Mouse (Mus musculus): ENCODE measurements around the gene Serpinb3d. TPM values are rescaled to one million over a fixed set of nuclear protein-coding genes. Genes with fewer than 3 reads are reported as not detected.

The Serpinb3d gene
- total RNA-seq (2023; ENCODE audit: inconsistent age): not detected in 4 replicates

GRCm38 (mm10) chr1:107083406-107083805 lies at the start of gene Serpinb3d:
TSS of gene Serpinb3d (minus strand) at chr1:107083506.

DNA sequence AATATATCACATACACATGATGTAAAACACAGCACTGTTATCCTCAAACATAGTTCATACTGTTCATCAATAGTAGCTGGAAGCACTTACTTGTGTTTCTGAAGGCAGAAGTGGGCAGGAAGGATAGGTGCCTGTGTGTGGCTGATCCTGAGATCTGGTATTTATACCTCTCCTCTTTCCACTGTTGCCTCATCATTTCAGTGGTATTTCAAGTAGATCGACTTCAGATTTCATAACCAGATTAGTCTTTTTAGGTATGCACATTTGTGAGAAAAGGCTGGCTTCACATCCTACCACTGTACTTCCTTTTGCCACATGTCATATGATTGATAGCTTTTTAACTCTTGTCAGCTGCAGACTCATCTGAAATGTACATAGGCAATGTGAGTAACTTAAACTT lies 31.1 kb downstream of the Serpinb3d start, which contains the start of gene Serpinb3a:
Serpinb3a (minus strand) TSS at position 101 of the 400 bp plus-strand sequence.

Other genes with a start within 250 kb of the Serpinb3d start
- gene Serpinb5, start 222.3 kb downstream of the Serpinb3d start, total RNA-seq (2023; ENCODE audit: inconsistent age): not detected in 4 replicates
- gene Serpinb12, start 149.1 kb downstream of the Serpinb3d start, total RNA-seq (2023; ENCODE audit: inconsistent age): not detected in 4 replicates
- gene Serpinb13, start 102.5 kb downstream of the Serpinb3d start, total RNA-seq (2023; ENCODE audit: inconsistent age): not detected in 4 replicates
- gene Serpinb3a, start 31.2 kb downstream of the Serpinb3d start, total RNA-seq (2023; ENCODE audit: inconsistent age): not detected in 4 replicates
- not detected in 4 replicates for gene Serpinb3b, start 194.9 kb upstream of the Serpinb3d start, total RNA-seq (2023; ENCODE audit: inconsistent age)
- not detected in 4 replicates for gene Serpinb3c, start 194.9 kb upstream of the Serpinb3d start, total RNA-seq (2023; ENCODE audit: inconsistent age)

All from B cell, adult (primary cell).